Mouse (Mus musculus): ENCODE measurements at regions not wholly inside any gene's neighbourhood (a gene's known extent, or its start where the extent isn't known, plus 50 kb on each side); places are given as distances from the start of the nearest gene placed in this dataset.

DNA sequence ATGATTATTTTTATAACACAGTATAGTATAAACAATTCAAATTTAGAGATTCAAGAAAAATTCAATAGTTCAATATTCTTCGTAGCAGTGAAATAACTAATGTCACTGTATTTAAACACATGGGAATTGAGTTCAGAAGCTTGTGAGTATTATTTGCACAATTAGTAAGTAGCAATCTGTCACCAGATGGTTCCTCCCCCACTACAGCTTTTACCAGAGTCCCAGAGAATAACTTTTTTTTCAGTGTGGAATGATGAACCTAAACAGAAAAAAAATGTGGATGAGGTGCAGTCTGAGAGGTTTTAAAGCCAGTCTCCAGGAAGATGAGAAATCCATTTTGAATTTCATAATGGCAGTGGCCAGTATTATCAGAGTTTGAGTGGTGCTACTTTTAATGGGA lies 414.9 kb upstream of the C9orf72 start:
- H3K27me3 ChIP-seq (replicated peaks; ENCODE audit: insufficient read depth, low read length), result no peaks in the 10 kb centered on the region
- no peaks in the 10 kb centered on the region for H3K9me3 ChIP-seq (ENCODE audit: low read length)
- DNase-seq (ENCODE audit: low spot score) (no peak), ATAC-seq (no peak)
- H3K9ac ChIP-seq (replicated peaks; ENCODE audit: low read depth), result no peak overlapping the region
- no peaks in the 10 kb centered on the region for H3K4me1 ChIP-seq (ENCODE audit: insufficient read depth, low read depth, low read length)
- no peak overlapping the region for H3K4me3 ChIP-seq (ENCODE audit: low read depth, low read length)
- no peak overlapping the region for H3K27ac ChIP-seq (ENCODE audit: low read length)
- TF ChIP-seq EP300 (IDR thresholded peaks at IDR 0.05), result no peak
- no peak for TF ChIP-seq CTCF (IDR thresholded peaks at IDR 0.05)
- H3K36me3 ChIP-seq (ENCODE audit: insufficient read depth, low read length), result no peaks in the 10 kb centered on the region
- H3K4me2 ChIP-seq (replicated peaks; ENCODE audit: low read depth, low read length), result no peak overlapping the region
- WGBS, result 66% methylated on average over 1 of the region's 1 CpGs

DNA sequence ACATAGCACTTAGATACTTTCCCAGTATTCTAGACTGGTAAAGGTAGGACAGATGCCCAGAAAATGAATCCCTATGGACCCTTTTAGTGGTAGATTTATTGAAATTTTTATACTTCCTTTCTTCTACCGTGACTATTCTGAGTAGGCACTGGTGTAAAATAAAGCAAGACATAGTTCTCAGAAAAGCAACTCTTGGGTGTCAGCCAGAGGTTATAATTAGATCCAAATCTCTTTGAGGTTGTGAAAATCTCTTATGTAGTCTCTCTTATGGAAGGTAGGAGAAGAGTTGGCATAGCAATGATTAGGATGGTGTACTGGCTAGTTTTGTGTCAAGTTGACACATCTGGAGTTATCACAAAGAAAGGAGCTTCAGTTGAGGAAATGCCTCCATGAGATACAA lies 380.2 kb upstream of the C9orf72 start:
- Histone ChIP-seq H3K4me3 (ENCODE audit: low read depth, low read length) (no peak overlapping the region), H3K4me2 (replicated peaks; ENCODE audit: low read depth, low read length) (no peak overlapping the region), H3K9me3 (ENCODE audit: low read length) (no peaks in the 10 kb centered on the region), H3K9ac (replicated peaks; ENCODE audit: low read depth) (no peak overlapping the region), H3K27ac (ENCODE audit: low read length) (no peak overlapping the region), H3K4me1 (ENCODE audit: insufficient read depth, low read depth, low read length) (no peaks in the 10 kb centered on the region), H3K27me3 (replicated peaks; ENCODE audit: insufficient read depth, low read length) (no peaks in the 10 kb centered on the region), H3K36me3 (ENCODE audit: insufficient read depth, low read length) (no peaks in the 10 kb centered on the region)
- TF ChIP-seq CTCF (IDR thresholded peaks at IDR 0.05) (no peak), EP300 (IDR thresholded peaks at IDR 0.05) (no peak)
- ATAC-seq, result no peak
- no peak for DNase-seq (ENCODE audit: low spot score)
- 64% methylated on average over 1 of the region's 1 CpGs for WGBS

DNA sequence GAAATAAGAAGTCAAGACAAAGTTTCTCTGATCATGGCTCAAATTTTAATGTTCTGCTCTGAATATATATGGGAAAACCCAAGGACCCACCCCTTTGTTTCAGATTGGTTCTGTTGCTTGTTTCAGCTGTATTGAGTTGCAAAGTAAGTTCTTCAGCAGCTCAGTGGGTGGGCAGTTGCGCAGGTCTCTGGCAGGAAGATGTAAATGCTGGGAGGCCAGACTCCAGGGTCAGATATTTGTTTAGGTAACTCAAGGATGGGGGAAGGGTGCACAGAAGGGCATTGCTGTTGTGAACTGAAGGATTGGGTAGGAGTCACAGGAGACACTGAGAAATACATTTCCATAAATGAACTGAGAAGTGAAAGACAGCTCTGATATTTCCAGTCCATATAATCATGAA lies 352.1 kb upstream of the C9orf72 start:
- no peak overlapping the region for H3K4me3 ChIP-seq (ENCODE audit: low read depth, low read length)
- ATAC-seq (no peak), DNase-seq (ENCODE audit: low spot score) (no peak)
- H3K27ac ChIP-seq (ENCODE audit: low read length), result no peak overlapping the region
- 81% methylated on average over 1 of the region's 1 CpGs for WGBS
- TF ChIP-seq CTCF (IDR thresholded peaks at IDR 0.05) (no peak), EP300 (IDR thresholded peaks at IDR 0.05) (no peak)
- H3K4me2 ChIP-seq (replicated peaks; ENCODE audit: low read depth, low read length), result no peak overlapping the region
- H3K4me1 ChIP-seq (ENCODE audit: insufficient read depth, low read depth, low read length), result no peaks in the 10 kb centered on the region
- no peaks in the 10 kb centered on the region for H3K27me3 ChIP-seq (replicated peaks; ENCODE audit: insufficient read depth, low read length)
- H3K9me3 ChIP-seq (ENCODE audit: low read length), result no peaks in the 10 kb centered on the region
- no peaks in the 10 kb centered on the region for H3K36me3 ChIP-seq (ENCODE audit: insufficient read depth, low read length)
- no peak overlapping the region for H3K9ac ChIP-seq (replicated peaks; ENCODE audit: low read depth)

DNA sequence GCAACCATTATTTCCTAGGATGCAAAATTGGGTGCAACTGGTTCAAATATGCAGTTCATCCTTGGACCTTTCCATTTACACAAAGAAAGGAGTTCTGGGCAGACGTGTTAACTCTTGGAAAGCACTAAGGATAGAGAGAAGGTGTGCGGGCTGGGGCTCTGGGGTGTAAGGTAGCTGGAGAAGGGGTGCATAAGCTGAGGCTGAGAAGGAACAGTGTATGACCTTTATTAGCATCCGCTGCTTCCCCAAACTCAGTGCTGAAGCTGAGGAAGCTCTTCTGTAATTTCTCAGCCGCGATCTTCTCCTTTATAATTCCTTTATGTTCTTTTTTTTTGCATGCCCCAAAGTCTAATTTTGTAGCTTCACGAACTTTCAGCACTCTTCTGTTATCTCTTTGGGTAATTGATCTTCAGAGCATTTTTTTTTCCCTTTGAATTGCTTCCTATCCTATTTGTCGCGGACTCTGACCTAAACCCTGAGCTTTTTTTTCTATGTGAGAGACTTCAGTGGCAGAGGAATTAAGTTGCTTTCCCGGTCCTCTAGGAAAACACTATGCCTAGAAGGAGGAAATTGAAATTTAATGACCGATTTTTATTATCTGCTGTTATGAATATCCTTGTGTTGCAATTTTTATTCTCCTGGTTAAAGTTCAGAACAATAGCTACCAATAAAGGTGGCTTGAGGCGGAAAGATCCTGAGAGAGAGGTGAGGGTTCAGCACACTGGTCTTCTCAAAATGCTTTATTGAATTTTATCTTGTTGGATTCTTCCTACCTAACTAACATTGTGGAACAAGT lies 349.4 kb upstream of the C9orf72 start:
- no peak for DNase-seq (ENCODE audit: low spot score)
- H3K4me2 ChIP-seq (replicated peaks; ENCODE audit: low read depth, low read length), result no peak overlapping the region
- no peaks in the 10 kb centered on the region for H3K27me3 ChIP-seq (replicated peaks; ENCODE audit: insufficient read depth, low read length)
- no peak overlapping the region for H3K9ac ChIP-seq (replicated peaks; ENCODE audit: low read depth)
- no peaks in the 10 kb centered on the region for H3K36me3 ChIP-seq (ENCODE audit: insufficient read depth, low read length)
- H3K4me3 ChIP-seq (ENCODE audit: low read depth, low read length), result no peak overlapping the region
- ATAC-seq, result no peak
- H3K27ac ChIP-seq (ENCODE audit: low read length), result no peak overlapping the region
- no peaks in the 10 kb centered on the region for H3K4me1 ChIP-seq (ENCODE audit: insufficient read depth, low read depth, low read length)
- H3K9me3 ChIP-seq (ENCODE audit: low read length), result no peaks in the 10 kb centered on the region
- 77% methylated on average over 11 of the region's 11 CpGs for WGBS
- no peak for TF ChIP-seq CTCF (IDR thresholded peaks at IDR 0.05)
- no peak for TF ChIP-seq EP300 (IDR thresholded peaks at IDR 0.05)

DNA sequence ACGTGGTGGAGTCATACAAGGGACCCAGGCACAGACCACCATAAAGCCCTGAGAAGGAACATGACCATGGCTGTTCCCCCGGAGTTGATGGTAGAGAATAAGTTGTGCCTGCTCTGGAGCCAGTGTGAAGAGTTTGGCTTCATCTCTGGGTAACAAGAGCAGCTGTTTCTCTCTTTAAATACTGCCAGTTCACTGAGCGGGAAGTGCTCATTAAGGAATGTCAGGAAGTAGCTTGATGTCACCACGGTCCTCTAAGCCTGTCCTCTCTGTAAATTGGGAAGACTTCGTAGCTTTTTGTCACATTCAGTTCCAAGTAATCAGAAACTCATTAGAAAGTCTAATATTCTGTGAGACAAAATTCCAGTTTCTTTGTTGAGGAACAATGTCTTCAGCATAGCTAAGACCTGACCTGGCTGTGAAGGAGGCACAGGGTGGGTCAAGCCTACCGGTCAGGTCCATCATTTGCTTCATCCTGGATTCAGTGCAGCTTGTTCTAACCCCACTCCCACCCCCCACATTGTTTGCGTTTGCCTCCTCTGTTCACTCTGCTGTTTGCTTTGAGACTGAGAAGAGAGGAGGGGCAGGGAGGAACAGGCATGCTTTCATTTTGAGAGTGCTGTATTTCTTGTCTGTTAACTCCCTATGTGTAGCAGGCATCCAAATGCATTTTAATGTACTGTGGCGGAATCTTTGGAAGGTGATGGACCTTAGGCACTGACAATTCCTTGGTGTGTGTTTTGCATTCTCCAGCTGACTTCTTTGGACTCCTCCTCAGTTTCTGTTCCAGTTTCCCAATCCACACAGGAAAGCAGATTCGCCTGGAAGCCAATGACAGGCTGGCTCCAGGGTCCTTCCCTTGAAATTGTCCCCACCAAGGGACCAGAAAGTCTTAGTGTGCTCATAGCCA lies 345.8 kb upstream of the C9orf72 start:
- no peak for DNase-seq (ENCODE audit: low spot score)
- Histone ChIP-seq H3K27ac (ENCODE audit: low read length) (no peak overlapping the region), H3K9me3 (ENCODE audit: low read length) (no peaks in the 10 kb centered on the region), H3K4me1 (ENCODE audit: insufficient read depth, low read depth, low read length) (no peaks in the 10 kb centered on the region), H3K27me3 (replicated peaks; ENCODE audit: insufficient read depth, low read length) (no peaks in the 10 kb centered on the region), H3K4me2 (replicated peaks; ENCODE audit: low read depth, low read length) (no peak overlapping the region), H3K36me3 (ENCODE audit: insufficient read depth, low read length) (no peaks in the 10 kb centered on the region), H3K9ac (replicated peaks; ENCODE audit: low read depth) (no peak overlapping the region), H3K4me3 (ENCODE audit: low read depth, low read length) (no peak overlapping the region)
- TF ChIP-seq EP300 (IDR thresholded peaks at IDR 0.05), result no peak
- TF ChIP-seq CTCF (IDR thresholded peaks at IDR 0.05), result no peak
- WGBS, result 37% methylated on average over 9 of the region's 9 CpGs
- no peak for ATAC-seq

DNA sequence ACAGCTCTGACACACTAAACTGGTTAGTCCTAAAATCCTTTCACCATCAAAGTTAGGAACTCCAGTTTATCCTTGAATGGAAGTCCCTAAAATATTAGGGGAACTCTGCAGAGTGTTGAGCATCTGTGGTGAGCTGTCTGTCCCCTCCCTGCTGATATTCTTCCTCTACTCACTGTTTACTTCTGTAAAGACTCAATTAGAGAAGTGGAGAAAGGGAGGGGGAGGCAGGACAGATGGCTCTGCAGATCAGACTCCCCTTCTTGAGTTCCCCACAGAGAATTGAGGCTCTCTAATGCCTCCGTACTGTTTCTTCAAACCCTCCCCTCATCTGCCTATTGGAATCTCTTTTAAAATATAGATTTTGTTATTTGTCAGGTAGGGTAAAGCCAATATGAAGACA lies 335.3 kb upstream of the C9orf72 start:
- H3K27me3 ChIP-seq (replicated peaks; ENCODE audit: insufficient read depth, low read length), result no peaks in the 10 kb centered on the region
- no peak for DNase-seq (ENCODE audit: low spot score)
- no peak for ATAC-seq
- WGBS, result 34% methylated on average over 1 of the region's 1 CpGs
- no peak overlapping the region for H3K9ac ChIP-seq (replicated peaks; ENCODE audit: low read depth)
- no peaks in the 10 kb centered on the region for H3K36me3 ChIP-seq (ENCODE audit: insufficient read depth, low read length)
- no peak overlapping the region for H3K4me3 ChIP-seq (ENCODE audit: low read depth, low read length)
- H3K9me3 ChIP-seq (ENCODE audit: low read length), result no peaks in the 10 kb centered on the region
- H3K4me1 ChIP-seq (ENCODE audit: insufficient read depth, low read depth, low read length), result no peaks in the 10 kb centered on the region
- no peak overlapping the region for H3K27ac ChIP-seq (ENCODE audit: low read length)
- H3K4me2 ChIP-seq (replicated peaks; ENCODE audit: low read depth, low read length), result no peak overlapping the region
- TF ChIP-seq EP300 (IDR thresholded peaks at IDR 0.05), result no peak
- TF ChIP-seq CTCF (IDR thresholded peaks at IDR 0.05), result no peak

Measured in lung, postnatal 0 days (tissue).